Mouse (Mus musculus) hindbrain, embryonic 16.5 days (tissue): ENCODE results near the gene Tac2. TPM values are rescaled to one million over a fixed set of nuclear protein-coding genes. Genes with fewer than 3 reads are reported as not detected.

Experiments used
- ATAC-seq: fragments of 200-750 bp; cut with Nextera tagmentation; 2 replicates; pipeline ENCODE4 v1.8.0; 2017; ENCODE audit warnings: moderate TSS enrichment, moderate library complexity
- H3K27ac ChIP-seq: fragments of 300-500 bp; sonication (generic); 2 replicates; pipeline ENCODE4 v1.5.1; 2014; ENCODE audit warnings: low read depth, mild to moderate bottlenecking, control low read depth, low read length, moderate library complexity
- H3K27me3 ChIP-seq: fragments of 300-500 bp; sonication (generic); replicated peaks from 2 replicates; pipeline ENCODE4 v1.6.1; 2014; ENCODE audit warnings: low read length; ENCODE audit not compliant: control insufficient read depth, insufficient read depth
- H3K36me3 ChIP-seq: fragments of 300-500 bp; sonication (generic); 2 replicates; pipeline ENCODE4 v1.6.1; 2014; ENCODE audit warnings: mild to moderate bottlenecking, low read length, moderate library complexity, mixed read lengths; ENCODE audit not compliant: control insufficient read depth, insufficient read depth
- H3K4me1 ChIP-seq: fragments of 300-500 bp; sonication (generic); 2 replicates; pipeline ENCODE4 v1.6.1; 2014; ENCODE audit warnings: low read depth, low read length; ENCODE audit not compliant: control insufficient read depth, insufficient read depth
- H3K4me2 ChIP-seq: fragments of 300-500 bp; sonication (generic); 2 replicates; pipeline ENCODE4 v1.6.1; 2014; ENCODE audit warnings: mild to moderate bottlenecking, low read length, control low read depth, moderate library complexity
- H3K4me3 ChIP-seq: fragments of 300-500 bp; sonication (generic); 2 replicates; pipeline ENCODE4 v1.5.1; 2014; ENCODE audit warnings: mild to moderate bottlenecking, low read length, control low read depth, moderate library complexity
- H3K9ac ChIP-seq: fragments of 300-500 bp; sonication (generic); 2 replicates; pipeline ENCODE4 v1.6.1; 2014; ENCODE audit warnings: low read depth, mild to moderate bottlenecking, control low read depth, low read length, moderate library complexity
- H3K9me3 ChIP-seq: fragments of 300-500 bp; sonication (generic); 2 replicates; pipeline ENCODE4 v1.6.1; 2014; ENCODE audit warnings: mild to moderate bottlenecking, low read length, moderate library complexity; ENCODE audit not compliant: control insufficient read depth
- WGBS: fragments of 180-500 bp; shearing (Covaris S2); extraction: QIAGEN DNeasy Blood & Tissue Kit; methylation state at CpG from one replicate; pipeline ENCODE4 v1.1.7; 2014; 5-methylcytosine and 5-hydroxymethylcytosine counted together
- polyA plus RNA-seq: library from polyadenylated mRNA; unstranded; fragments of >200 nt; fragmentation: Nextera tagmentation; extraction: Ambion mirVana; gene quantifications from 2 replicates; pipeline ENCODE4 v1.2.1, GENCODE M21; 2015

Tac2 gene
- polyA plus RNA-seq, 1 experiment from 2014 or later: 2.5 TPM

- H3K4me1 ChIP-seq: no peaks in the 10 kb centered on the region
- ATAC-seq: no peak
- WGBS: 36% methylated on average over 1 of the region's 1 CpGs
- no peak overlapping the region for H3K9ac ChIP-seq
- no peaks in the 10 kb centered on the region for H3K27me3 ChIP-seq
- no peaks in the 10 kb centered on the region; the same call in 1 of the 2 replicates for H3K36me3 ChIP-seq
- no peak overlapping the region for H3K27ac ChIP-seq
- H3K9me3 ChIP-seq: no peaks in the 10 kb centered on the region
- H3K4me2 ChIP-seq: no peak overlapping the region
- H3K4me3 ChIP-seq: no peak overlapping the region
These were observed 33.2 kb upstream of the Tac2 start for GRCm38 (mm10) chr10:127691053-127691452.

- no peak for ATAC-seq
- H3K36me3 ChIP-seq: no peaks in the 10 kb centered on the region; the same call in 1 of the 2 replicates
- WGBS: 57% methylated on average over 2 of the region's 2 CpGs
- H3K27me3 ChIP-seq: no peaks in the 10 kb centered on the region
- H3K4me3 ChIP-seq: no peak overlapping the region
- H3K4me2 ChIP-seq: no peak overlapping the region
- no peak overlapping the region for H3K9ac ChIP-seq
- no peaks in the 10 kb centered on the region for H3K4me1 ChIP-seq
- H3K9me3 ChIP-seq: no peaks in the 10 kb centered on the region
- no peak overlapping the region for H3K27ac ChIP-seq
These were observed 29.6 kb upstream of the Tac2 start for GRCm38 (mm10) chr10:127694636-127695035.

DNA sequence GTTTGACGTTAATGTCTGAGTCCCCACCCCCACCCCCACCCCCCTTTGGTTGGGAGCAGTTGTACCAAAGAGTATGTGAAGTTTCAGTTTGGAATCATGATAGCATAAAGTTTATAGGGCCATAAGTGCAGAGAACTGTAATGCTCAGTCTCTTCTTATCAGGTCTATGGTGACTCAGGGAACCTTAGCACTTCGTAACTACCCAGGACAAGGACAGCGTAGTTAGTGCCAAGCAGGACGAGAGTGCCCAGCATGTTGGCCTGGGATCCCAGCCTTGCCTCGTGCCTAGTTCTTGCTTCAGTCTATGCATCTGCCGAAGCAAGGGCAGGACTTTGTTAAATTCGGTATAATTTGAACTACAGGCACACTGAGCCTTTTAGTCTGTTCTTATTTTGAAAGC, 28.5 kb upstream of the Tac2 start:
- H3K4me3 ChIP-seq: no peak overlapping the region
- H3K27me3 ChIP-seq: no peaks in the 10 kb centered on the region
- H3K9ac ChIP-seq: no peak overlapping the region
- H3K9me3 ChIP-seq: no peaks in the 10 kb centered on the region
- WGBS: 94% methylated on average over 7 of the region's 7 CpGs
- no peak overlapping the region for H3K27ac ChIP-seq
- ATAC-seq: no peak
- no peaks in the 10 kb centered on the region for H3K4me1 ChIP-seq
- no peaks in the 10 kb centered on the region; the same call in 1 of the 2 replicates for H3K36me3 ChIP-seq
- H3K4me2 ChIP-seq: no peak overlapping the region

DNA sequence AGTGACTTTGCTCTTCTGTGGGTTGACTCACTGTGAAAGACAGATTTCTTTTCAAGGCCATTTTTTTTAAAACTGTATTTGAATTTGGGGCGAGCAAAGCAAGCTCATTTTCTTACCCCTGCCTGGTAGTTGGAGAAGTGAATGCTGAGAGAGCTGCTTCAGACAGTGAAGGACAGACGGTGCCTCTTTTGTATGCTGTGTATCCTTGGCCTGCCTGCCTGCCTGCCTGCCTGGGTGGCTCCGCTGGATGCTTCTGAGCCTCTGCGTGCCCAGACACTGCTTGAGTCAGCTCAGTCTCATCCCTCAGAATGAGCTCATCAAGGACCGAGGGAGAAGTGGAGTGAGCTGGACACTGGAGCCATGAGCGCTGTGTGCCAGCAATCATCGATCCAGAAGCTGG, 25.3 kb upstream of the Tac2 start:
- Histone ChIP-seq H3K4me3 (no peak overlapping the region), H3K4me1 (no peaks in the 10 kb centered on the region), H3K27ac (no peak overlapping the region), H3K9ac (no peak overlapping the region), H3K4me2 (no peak overlapping the region), H3K27me3 (no peaks in the 10 kb centered on the region), H3K9me3 (no peaks in the 10 kb centered on the region), H3K36me3 (no peaks in the 10 kb centered on the region; the same call in 1 of the 2 replicates)
- ATAC-seq: no peak
- 92% methylated on average over 7 of the region's 7 CpGs for WGBS

- Histone ChIP-seq H3K4me2 (no peak overlapping the region), H3K27ac (no peak overlapping the region), H3K27me3 (no peaks in the 10 kb centered on the region), H3K36me3 (no peaks in the 10 kb centered on the region), H3K9ac (no peak overlapping the region), H3K9me3 (no peaks in the 10 kb centered on the region), H3K4me3 (no peak overlapping the region), H3K4me1 (no peaks in the 10 kb centered on the region)
- ATAC-seq: no peak
- 57% methylated on average over 4 of the region's 4 CpGs for WGBS
These were observed 21.0 kb upstream of the Tac2 start for GRCm38 (mm10) chr10:127703299-127703698.

GRCm38 (mm10) chr10:127704293-127704692, 20.0 kb upstream of the Tac2 start:
- H3K4me3 ChIP-seq: no peak overlapping the region
- no peaks in the 10 kb centered on the region for H3K27me3 ChIP-seq
- no peaks in the 10 kb centered on the region for H3K36me3 ChIP-seq
- no peak overlapping the region for H3K27ac ChIP-seq
- no peak overlapping the region for H3K9ac ChIP-seq
- ATAC-seq: no peak
- WGBS: 87% methylated on average over 2 of the region's 2 CpGs
- no peaks in the 10 kb centered on the region for H3K9me3 ChIP-seq
- no peaks in the 10 kb centered on the region for H3K4me1 ChIP-seq
- H3K4me2 ChIP-seq: no peak overlapping the region

DNA sequence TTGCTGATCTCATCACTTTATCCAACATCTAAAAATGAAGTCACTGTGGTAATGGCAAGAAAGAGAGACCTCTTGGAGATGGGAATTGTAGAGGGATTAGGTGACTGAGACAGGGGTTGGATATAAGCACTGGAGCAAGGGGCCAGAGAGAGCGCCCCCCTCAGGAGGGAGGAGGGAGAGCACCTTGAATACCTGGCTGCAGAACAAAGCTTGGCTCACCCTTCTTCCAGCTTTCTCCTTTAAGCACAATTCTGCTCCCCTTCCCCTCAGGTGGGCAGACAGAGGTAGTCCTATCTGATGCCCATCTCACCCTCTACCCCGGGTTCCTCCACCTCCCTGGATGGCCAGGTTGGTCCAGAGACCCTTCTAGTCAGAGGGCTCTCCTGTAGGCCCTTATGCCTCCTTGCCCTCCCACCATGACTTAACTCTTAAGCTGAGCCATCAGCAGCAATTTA, 19.5 kb upstream of the Tac2 start, which contains the start of gene Myo1a:
Myo1a (plus strand) TSS at position 405 of the 455 bp plus-strand sequence.
- Histone ChIP-seq H3K27ac (no peak within 1 kb of the TSS), H3K36me3 (no peaks in the 10 kb centered on the region), H3K4me2 (no peak within 1 kb of the TSS), H3K27me3 (no peaks in the 10 kb centered on the region), H3K4me3 (no peak within 1 kb of the TSS), H3K9me3 (no peaks in the 10 kb centered on the region), H3K4me1 (no peaks in the 10 kb centered on the region), H3K9ac (no peak within 1 kb of the TSS)
- 64% methylated on average over 2 of the region's 2 CpGs for WGBS
- no peak for ATAC-seq

DNA sequence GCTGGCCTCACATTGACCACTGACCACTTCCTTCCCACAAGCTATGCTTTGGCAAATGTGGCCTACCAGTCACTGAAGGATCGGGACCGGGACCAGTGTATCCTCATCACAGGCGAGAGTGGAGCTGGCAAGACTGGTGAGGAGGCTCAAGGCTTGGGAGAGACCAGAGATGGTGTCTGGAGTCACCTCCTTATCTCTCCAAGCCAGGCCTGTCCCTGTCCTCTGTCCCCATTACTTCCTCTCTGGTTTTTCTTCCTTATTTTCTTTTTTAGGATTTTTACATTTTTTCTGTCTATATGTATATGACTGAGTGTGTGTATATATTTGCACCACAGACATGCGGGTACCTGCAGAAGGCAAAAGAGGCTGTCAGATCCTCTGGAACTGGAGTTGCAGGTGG, 18.5 kb upstream of the Tac2 start:
- no peaks in the 10 kb centered on the region for H3K27me3 ChIP-seq
- no peak for ATAC-seq
- 93% methylated on average over 4 of the region's 4 CpGs for WGBS

DNA sequence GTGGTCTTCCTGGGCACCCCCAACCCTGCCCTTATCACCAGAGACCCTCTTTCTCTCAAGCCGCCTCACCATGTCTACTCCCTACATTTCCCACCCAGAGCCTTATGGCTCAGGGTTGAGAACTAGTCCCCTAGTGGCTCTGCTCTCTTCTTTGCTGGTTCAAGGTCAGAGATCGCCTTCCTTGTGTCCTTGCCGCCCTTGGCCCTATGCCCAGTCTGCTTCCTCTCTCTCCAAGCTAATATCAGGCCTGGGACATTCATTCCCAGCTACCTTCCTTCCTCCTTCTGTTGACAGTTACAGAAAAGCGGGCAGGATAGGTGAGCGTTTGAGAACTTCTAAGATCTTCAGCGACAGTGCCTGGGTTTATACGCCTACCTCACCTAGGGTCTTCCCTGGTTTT, 16.6 kb upstream of the Tac2 start:
- Histone ChIP-seq H3K27me3 (no peaks in the 10 kb centered on the region), H3K9ac (no peak overlapping the region), H3K4me1 (no peaks in the 10 kb centered on the region), H3K4me3 (no peak overlapping the region), H3K4me2 (no peak overlapping the region), H3K9me3 (no peaks in the 10 kb centered on the region), H3K27ac (no peak overlapping the region), H3K36me3 (no peaks in the 10 kb centered on the region)
- 91% methylated on average over 7 of the region's 7 CpGs for WGBS
- no peak for ATAC-seq

More for the DNA sequence above, 18.5 kb upstream of the Tac2 start:
- Histone ChIP-seq H3K4me2 (no peak overlapping the region), H3K9ac (no peak overlapping the region), H3K27ac (no peak overlapping the region), H3K9me3 (no peaks in the 10 kb centered on the region), H3K36me3 (no peaks in the 10 kb centered on the region), H3K4me3 (no peak overlapping the region), H3K4me1 (no peaks in the 10 kb centered on the region)

DNA sequence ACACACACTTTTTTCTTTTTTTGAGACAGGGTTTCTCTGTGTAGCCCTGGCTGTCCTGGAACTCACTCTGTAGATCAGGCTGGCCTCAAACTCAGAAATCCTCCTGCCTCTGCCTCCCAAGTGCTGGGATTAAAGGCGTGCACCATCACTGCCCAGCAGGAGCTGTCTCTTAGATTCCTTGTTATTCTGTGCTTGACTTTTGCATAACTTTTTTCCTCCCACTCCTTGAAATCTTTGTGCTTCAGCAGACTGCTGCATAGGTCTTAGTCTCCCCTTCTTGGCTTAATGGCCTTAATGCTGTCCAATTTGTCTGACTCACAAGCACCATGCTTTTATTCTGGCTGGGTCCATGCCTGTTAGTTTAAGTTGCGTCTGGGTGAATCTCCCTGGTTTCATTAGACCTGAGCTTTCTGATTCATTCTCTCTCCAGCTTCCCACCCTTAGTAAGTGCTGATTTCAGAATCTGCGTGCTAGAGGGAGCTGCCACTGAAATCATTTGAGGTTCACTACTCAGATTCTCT, 15.4 kb upstream of the Tac2 start:
- Histone ChIP-seq H3K27me3 (no peaks in the 10 kb centered on the region), H3K4me1 (no peaks in the 10 kb centered on the region), H3K4me3 (no peak overlapping the region), H3K36me3 (no peaks in the 10 kb centered on the region), H3K9me3 (no peaks in the 10 kb centered on the region), H3K9ac (no peak overlapping the region), H3K4me2 (no peak overlapping the region), H3K27ac (no peak overlapping the region)
- WGBS: 82% methylated on average over 3 of the region's 3 CpGs
- ATAC-seq: no peak
